Mouse (Mus musculus) heart, adult 2 months (tissue): ENCODE data around the gene Arhgef28.
"Not testable (repeated sequence)": the region's sequence is repeated elsewhere in the genome, so short reads cannot be mapped to it uniquely, and the experiment has no call there.

Source experiments
- CTCF ChIP-seq: fragments of 200-600 bp; IDR thresholded peaks from 2 replicates; pipeline ENCODE4 v1.8.1; 2022; ENCODE audit warnings: antibody characterized with exemption, mild to moderate bottlenecking, moderate library complexity
- EP300 ChIP-seq: fragments of 200-500 bp; IDR thresholded peaks from 2 replicates; pipeline ENCODE4 v1.6.1; 2011; ENCODE audit warnings: low read depth, low read length, control low read depth; ENCODE audit not compliant: insufficient read depth
- POLR2A ChIP-seq: fragments of 200-500 bp; IDR thresholded peaks from 2 replicates; pipeline ENCODE4 v1.6.1; 2011; ENCODE audit warnings: mild to moderate bottlenecking, low read depth, low read length, control low read depth; ENCODE audit not compliant: insufficient read depth

DNA sequence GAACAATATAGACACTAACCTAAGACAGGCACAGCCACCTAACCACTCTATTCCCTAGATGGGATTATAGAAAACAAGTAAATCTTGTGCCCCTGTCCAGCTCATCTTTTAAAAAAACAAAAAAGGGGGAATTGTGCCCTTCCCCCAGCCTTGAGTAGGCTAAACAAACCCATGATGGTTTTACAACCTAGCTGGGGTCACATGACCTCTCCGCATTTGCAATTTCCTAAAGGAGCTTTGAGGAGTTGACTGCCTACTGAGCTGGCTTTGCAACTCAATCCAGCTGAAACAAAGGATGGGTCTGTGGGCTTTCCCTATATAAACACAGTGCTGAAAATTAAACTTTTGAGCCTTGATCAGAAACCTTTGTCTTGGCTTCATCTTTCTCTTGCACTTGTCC lies 146.1 kb downstream of the Arhgef28 start:
- TF ChIP-seq CTCF, POLR2A, EP300: not testable (repeated sequence)
